Mouse (Mus musculus) E14TG2a.4 (cell line): ENCODE measurements around the gene Serpina3f.
"Not testable (repeated sequence)": the region's sequence is repeated elsewhere in the genome, so short reads cannot be mapped to it uniquely, and the experiment has no call there.

Source experiments
- H3K27me3 ChIP-seq: 2 replicates; pipeline ENCODE4 v1.6.1; 2014; ENCODE audit warnings: low read length, control low read depth; ENCODE audit not compliant: insufficient read depth
- H3K36me3 ChIP-seq: 2 replicates; pipeline ENCODE4 v1.6.1; 2014; ENCODE audit warnings: low read length, control low read depth; ENCODE audit not compliant: insufficient read depth
- H3K4me1 ChIP-seq: replicated peaks from 2 replicates; pipeline ENCODE4 v1.6.1; 2014; ENCODE audit warnings: low read depth, low read length, control low read depth
- H3K4me3 ChIP-seq: replicated peaks from 2 replicates; pipeline ENCODE4 v1.5.1; 2014; ENCODE audit warnings: mild to moderate bottlenecking, low read length
- H3K9me3 ChIP-seq: 2 replicates; pipeline ENCODE4 v1.6.1; 2014; ENCODE audit warnings: low read length, control low read depth
- CTCF ChIP-seq: conservative IDR thresholded peaks from 2 replicates; pipeline ENCODE4 v1.5.1; 2014; ENCODE audit warnings: low read length
- NANOG ChIP-seq: IDR thresholded peaks from 2 replicates; pipeline ENCODE4 v1.6.1; 2014; ENCODE audit warnings: borderline replicate concordance, low read length, mixed read lengths
- POU5F1 ChIP-seq: IDR thresholded peaks from 2 replicates; pipeline ENCODE4 v1.6.1; 2014; ENCODE audit warnings: low read length, borderline replicate concordance

Serpina3f gene

GRCm38 (mm10) chr12:104235915-104236314 is 21.6 kb downstream of the Serpina3f start, which contains the start of gene Serpina3g:
TSS of gene Serpina3g (plus strand) at chr12:104236245.
- Histone ChIP-seq H3K4me1 (no peaks in the 10 kb centered on the region), H3K27me3 (no peaks in the 10 kb centered on the region), H3K9me3 (peaks cover 8% of the 10 kb centered on the region), H3K36me3 (no peaks in the 10 kb centered on the region), H3K4me3 (no peak within 1 kb of the TSS)
- TF ChIP-seq CTCF (no peak), POU5F1 (no peak), NANOG (no peak)

- H3K4me3 ChIP-seq, H3K27me3 ChIP-seq, H3K4me1 ChIP-seq, H3K9me3 ChIP-seq, H3K36me3 ChIP-seq: not testable (repeated sequence)
Observed at GRCm38 (mm10) chr12:104238048-104238447, 23.7 kb downstream of the Serpina3f start.

GRCm38 (mm10) chr12:104243307-104243706 is 29.0 kb downstream of the Serpina3f start:
- H3K4me1 ChIP-seq = peaks cover 25% of the 10 kb centered on the region
- H3K36me3 ChIP-seq = no peaks in the 10 kb centered on the region
- TF ChIP-seq NANOG (no peak), POU5F1 (no peak), CTCF (no peak)
- H3K4me3 ChIP-seq = no peak overlapping the region
- no peaks in the 10 kb centered on the region for H3K27me3 ChIP-seq
- H3K9me3 ChIP-seq = no peaks in the 10 kb centered on the region

GRCm38 (mm10) chr12:104245092-104245491 is 30.7 kb downstream of the Serpina3f start:
- Histone ChIP-seq H3K36me3 (no peaks in the 10 kb centered on the region), H3K4me3 (no peak overlapping the region), H3K9me3 (no peaks in the 10 kb centered on the region), H3K27me3 (no peaks in the 10 kb centered on the region), H3K4me1 (peaks cover 32% of the 10 kb centered on the region)
- TF ChIP-seq POU5F1 = no peak
- TF ChIP-seq NANOG = no peak
- TF ChIP-seq CTCF = 0 out of 2 replicates have a peak, but pooled peaks have one; percentile 7

GRCm38 (mm10) chr12:104245595-104245994 is 31.3 kb downstream of the Serpina3f start:
- H3K4me3 ChIP-seq = no peak overlapping the region
- H3K4me1 ChIP-seq = peaks cover 32% of the 10 kb centered on the region
- TF ChIP-seq NANOG = no peak
- no peak for TF ChIP-seq POU5F1
- TF ChIP-seq CTCF = no peak
- H3K9me3 ChIP-seq = no peaks in the 10 kb centered on the region
- no peaks in the 10 kb centered on the region for H3K36me3 ChIP-seq
- no peaks in the 10 kb centered on the region for H3K27me3 ChIP-seq

GRCm38 (mm10) chr12:104247553-104248002 is 33.2 kb downstream of the Serpina3f start:
- H3K36me3 ChIP-seq = no peaks in the 10 kb centered on the region
- H3K27me3 ChIP-seq = no peaks in the 10 kb centered on the region
- peaks cover 32% of the 10 kb centered on the region for H3K4me1 ChIP-seq
- no peak for TF ChIP-seq POU5F1
- no peak for TF ChIP-seq CTCF
- no peak for TF ChIP-seq NANOG
- 0 out of 2 replicates have a peak overlapping the region, but pooled peaks have one; percentile 35 for H3K4me3 ChIP-seq
- no peaks in the 10 kb centered on the region for H3K9me3 ChIP-seq

GRCm38 (mm10) chr12:104248231-104248630 is 33.9 kb downstream of the Serpina3f start:
- TF ChIP-seq CTCF (no peak), NANOG (no peak), POU5F1 (no peak)
- Histone ChIP-seq H3K9me3 (no peaks in the 10 kb centered on the region), H3K36me3 (no peaks in the 10 kb centered on the region), H3K27me3 (no peaks in the 10 kb centered on the region), H3K4me1 (peaks cover 32% of the 10 kb centered on the region), H3K4me3 (0 out of 2 replicates have a peak overlapping the region, but pooled peaks have one; percentile 35)

- peaks cover 46% of the 10 kb centered on the region for H3K4me1 ChIP-seq
- H3K9me3 ChIP-seq = peaks cover 7% of the 10 kb centered on the region; the same call in 1 of the 2 replicates
- peaks cover 10% of the 10 kb centered on the region; the same call in 1 of the 2 replicates for H3K36me3 ChIP-seq
- no peak for TF ChIP-seq POU5F1
- TF ChIP-seq CTCF = no peak
- no peak for TF ChIP-seq NANOG
- H3K4me3 ChIP-seq = no peak overlapping the region
- no peaks in the 10 kb centered on the region for H3K27me3 ChIP-seq
Observed at GRCm38 (mm10) chr12:104261041-104261440, 46.7 kb downstream of the Serpina3f start.

GRCm38 (mm10) chr12:104262863-104263262 is 48.5 kb downstream of the Serpina3f start, which contains the start of gene Serpina3i:
TSS of gene Serpina3i (plus strand) at chr12:104263122.
- Histone ChIP-seq H3K4me3 (peak within 1 kb of the TSS; percentile 61), H3K4me1 (peaks cover 46% of the 10 kb centered on the region), H3K9me3 (peaks cover 13% of the 10 kb centered on the region; the same call in 1 of the 2 replicates), H3K27me3 (no peaks in the 10 kb centered on the region), H3K36me3 (peaks cover 17% of the 10 kb centered on the region; the same call in 1 of the 2 replicates)
- TF ChIP-seq CTCF (no peak), NANOG (0 out of 2 replicates have a peak, but pooled peaks have one; percentile 6)
